Mouse (Mus musculus): ENCODE measurements at regions not wholly inside any gene's neighbourhood (a gene's known extent, or its start where the extent isn't known, plus 50 kb on each side); places are given as distances from the start of the nearest gene placed in this dataset.

GRCm38 (mm10) chr9:82484341-82484740 is 345.0 kb upstream of the Irak1bp1 start:
- H3K36me3 ChIP-seq (replicated peaks): no peaks in the 10 kb centered on the region
- 81% methylated on average over 1 of the region's 1 CpGs for WGBS
- H3K4me3 ChIP-seq: no peak overlapping the region
- no peaks in the 10 kb centered on the region for H3K27me3 ChIP-seq (ENCODE audit: poor library complexity, severe bottlenecking)
- DNase-seq (ENCODE audit: extremely low spot score, low spot score): no peak
- H3K4me1 ChIP-seq: no peaks in the 10 kb centered on the region
- no peaks in the 10 kb centered on the region for H3K9me3 ChIP-seq
- no peak overlapping the region for H3K27ac ChIP-seq

DNA sequence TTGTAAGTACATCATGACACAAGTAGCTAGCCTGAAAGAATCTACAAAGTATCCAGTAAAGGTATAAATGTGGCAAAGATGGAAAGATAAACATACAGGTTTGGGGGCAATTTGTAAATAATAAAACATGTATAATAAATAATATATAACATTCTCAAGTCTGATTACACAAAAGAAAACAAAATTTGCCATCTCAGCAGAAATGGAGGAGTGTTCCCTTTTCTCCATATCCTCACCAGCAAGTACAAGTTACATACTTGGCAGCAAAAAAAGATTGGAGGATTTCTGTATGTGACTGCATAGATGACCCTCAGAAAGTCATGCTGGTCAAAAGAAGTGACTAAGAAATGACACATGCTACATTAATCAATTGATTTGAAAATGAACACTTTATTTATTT is 335.9 kb upstream of the Irak1bp1 start:
- Histone ChIP-seq H3K27me3 (ENCODE audit: poor library complexity, severe bottlenecking) (no peaks in the 10 kb centered on the region), H3K9me3 (no peaks in the 10 kb centered on the region), H3K36me3 (replicated peaks) (no peaks in the 10 kb centered on the region), H3K4me3 (no peak overlapping the region), H3K4me1 (no peaks in the 10 kb centered on the region), H3K27ac (no peak overlapping the region)
- no peak for DNase-seq (ENCODE audit: extremely low spot score, low spot score)

DNA sequence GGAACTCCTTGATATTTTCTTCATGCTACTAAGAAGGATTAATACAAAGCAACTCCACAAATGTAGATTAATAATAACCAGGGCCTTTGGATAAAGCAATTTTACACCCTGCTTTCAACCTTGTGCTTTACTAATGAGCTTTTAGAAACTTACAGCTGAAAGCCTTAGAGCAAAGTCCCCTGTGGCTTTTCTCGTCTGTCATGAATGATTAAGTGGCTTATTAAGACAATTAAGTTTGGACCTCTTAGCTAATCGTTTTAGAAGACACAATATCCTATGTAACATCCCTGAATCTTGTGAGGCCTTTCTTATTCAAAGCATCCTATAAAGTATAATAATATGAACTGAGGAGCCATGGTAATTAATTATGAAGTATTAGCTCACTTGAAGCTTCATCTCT is 319.3 kb upstream of the Irak1bp1 start:
- no peak for DNase-seq (ENCODE audit: extremely low spot score, low spot score)
- Histone ChIP-seq H3K4me3 (no peak overlapping the region), H3K27ac (no peak overlapping the region), H3K36me3 (replicated peaks) (no peaks in the 10 kb centered on the region), H3K4me1 (no peaks in the 10 kb centered on the region), H3K27me3 (ENCODE audit: poor library complexity, severe bottlenecking) (no peaks in the 10 kb centered on the region), H3K9me3 (no peaks in the 10 kb centered on the region)
- 40% methylated on average over 2 of the region's 2 CpGs for WGBS

- DNase-seq (ENCODE audit: extremely low spot score, low spot score): no peak
- 32% methylated on average over 1 of the region's 1 CpGs for WGBS
- no peaks in the 10 kb centered on the region for H3K27me3 ChIP-seq (ENCODE audit: poor library complexity, severe bottlenecking)
- H3K36me3 ChIP-seq (replicated peaks): no peaks in the 10 kb centered on the region
- H3K4me1 ChIP-seq: no peaks in the 10 kb centered on the region
- no peak overlapping the region for H3K27ac ChIP-seq
- H3K4me3 ChIP-seq: no peak overlapping the region
- H3K9me3 ChIP-seq: no peaks in the 10 kb centered on the region
Observed at GRCm38 (mm10) chr9:82518993-82519392, 310.3 kb upstream of the Irak1bp1 start.

DNA sequence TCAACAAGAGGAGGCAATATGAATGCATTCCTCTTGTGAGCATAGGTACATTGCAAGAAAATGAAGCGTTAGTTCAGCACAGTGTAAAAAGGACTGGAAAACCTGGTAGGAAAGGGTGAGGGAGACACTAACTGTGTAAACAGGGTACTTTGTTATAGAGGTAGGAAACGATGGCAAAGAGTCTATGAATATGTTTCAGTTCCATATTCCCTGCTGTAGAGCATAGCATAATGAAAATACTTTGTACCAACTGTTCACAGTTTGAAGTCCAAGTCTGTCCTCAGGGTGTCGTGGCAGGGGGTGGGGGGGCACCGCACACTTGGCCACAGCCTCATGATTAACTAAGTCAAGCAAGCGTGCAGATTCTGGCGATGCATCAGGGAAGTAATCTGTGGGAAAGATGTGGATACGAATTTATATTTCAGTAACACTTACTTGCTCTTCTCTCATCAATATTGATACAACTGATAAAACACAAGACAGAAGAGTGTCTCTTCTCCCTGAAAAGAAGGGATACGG is 301.4 kb upstream of the Irak1bp1 start:
- 85% methylated on average over 8 of the region's 8 CpGs for WGBS
- DNase-seq (ENCODE audit: extremely low spot score, low spot score): no peak
- no peak overlapping the region for H3K4me3 ChIP-seq
- no peaks in the 10 kb centered on the region for H3K27me3 ChIP-seq (ENCODE audit: poor library complexity, severe bottlenecking)
- H3K36me3 ChIP-seq (replicated peaks): no peaks in the 10 kb centered on the region
- no peaks in the 10 kb centered on the region for H3K9me3 ChIP-seq
- H3K27ac ChIP-seq: no peak overlapping the region
- H3K4me1 ChIP-seq: no peaks in the 10 kb centered on the region

DNA sequence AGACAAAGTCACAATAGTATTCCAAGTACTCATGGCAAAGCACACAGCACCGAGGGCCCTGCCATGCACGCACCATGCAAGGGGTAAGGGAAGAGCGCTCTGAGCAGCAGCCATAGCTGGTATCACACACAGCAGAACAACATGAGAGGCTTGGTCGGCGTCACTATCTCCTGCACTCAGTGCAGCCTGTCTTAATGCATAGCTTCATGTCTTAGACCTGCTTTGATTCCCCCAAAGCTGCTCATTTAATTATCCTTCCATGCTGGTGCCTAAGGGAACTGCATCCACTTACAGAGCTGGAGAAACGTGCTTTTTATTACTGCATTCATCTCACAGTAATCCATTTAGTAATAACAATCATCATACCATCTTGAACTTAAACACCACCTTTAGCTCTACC is 276.6 kb upstream of the Irak1bp1 start:
- Histone ChIP-seq H3K27me3 (ENCODE audit: poor library complexity, severe bottlenecking) (no peaks in the 10 kb centered on the region), H3K4me3 (no peak overlapping the region), H3K27ac (no peak overlapping the region), H3K36me3 (replicated peaks) (no peaks in the 10 kb centered on the region), H3K9me3 (no peaks in the 10 kb centered on the region), H3K4me1 (0 out of 2 replicates have a peak, but pooled peaks cover 6% of the 10 kb centered on the region)
- no peak for DNase-seq (ENCODE audit: extremely low spot score, low spot score)
- WGBS: 84% methylated on average over 6 of the region's 6 CpGs

DNA sequence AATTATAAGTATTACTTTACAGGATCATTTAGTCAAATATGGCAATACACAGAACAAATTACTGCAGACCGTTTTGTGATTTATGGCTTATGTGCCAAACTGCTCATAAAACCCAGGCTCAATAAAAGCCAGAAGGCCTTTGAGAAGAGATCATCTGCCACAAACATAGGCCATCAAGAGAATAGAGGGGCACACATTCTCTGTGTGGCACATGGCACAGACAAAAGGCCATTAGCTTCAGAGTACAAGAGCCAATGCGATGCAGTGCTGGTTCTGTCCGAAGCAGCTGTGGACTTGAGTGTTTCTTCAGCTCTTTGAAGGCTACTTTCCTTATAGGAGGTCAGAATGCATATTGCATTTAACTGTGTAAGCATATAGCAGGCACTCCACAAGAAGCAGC is 276.1 kb upstream of the Irak1bp1 start:
- H3K36me3 ChIP-seq (replicated peaks): no peaks in the 10 kb centered on the region
- no peak for DNase-seq (ENCODE audit: extremely low spot score, low spot score)
- H3K4me1 ChIP-seq: 0 out of 2 replicates have a peak, but pooled peaks cover 1% of the 10 kb centered on the region
- no peaks in the 10 kb centered on the region for H3K27me3 ChIP-seq (ENCODE audit: poor library complexity, severe bottlenecking)
- no peak overlapping the region for H3K4me3 ChIP-seq
- WGBS: 85% methylated on average over 3 of the region's 3 CpGs
- no peaks in the 10 kb centered on the region for H3K9me3 ChIP-seq
- H3K27ac ChIP-seq: no peak overlapping the region

- WGBS: 87% methylated on average over 1 of the region's 1 CpGs
- Histone ChIP-seq H3K27me3 (ENCODE audit: poor library complexity, severe bottlenecking) (no peaks in the 10 kb centered on the region), H3K27ac (no peak overlapping the region), H3K9me3 (no peaks in the 10 kb centered on the region), H3K36me3 (replicated peaks) (no peaks in the 10 kb centered on the region), H3K4me3 (no peak overlapping the region), H3K4me1 (no peaks in the 10 kb centered on the region)
- DNase-seq (ENCODE audit: extremely low spot score, low spot score): no peak
Observed at GRCm38 (mm10) chr9:82562551-82563465, 266.5 kb upstream of the Irak1bp1 start.

DNA sequence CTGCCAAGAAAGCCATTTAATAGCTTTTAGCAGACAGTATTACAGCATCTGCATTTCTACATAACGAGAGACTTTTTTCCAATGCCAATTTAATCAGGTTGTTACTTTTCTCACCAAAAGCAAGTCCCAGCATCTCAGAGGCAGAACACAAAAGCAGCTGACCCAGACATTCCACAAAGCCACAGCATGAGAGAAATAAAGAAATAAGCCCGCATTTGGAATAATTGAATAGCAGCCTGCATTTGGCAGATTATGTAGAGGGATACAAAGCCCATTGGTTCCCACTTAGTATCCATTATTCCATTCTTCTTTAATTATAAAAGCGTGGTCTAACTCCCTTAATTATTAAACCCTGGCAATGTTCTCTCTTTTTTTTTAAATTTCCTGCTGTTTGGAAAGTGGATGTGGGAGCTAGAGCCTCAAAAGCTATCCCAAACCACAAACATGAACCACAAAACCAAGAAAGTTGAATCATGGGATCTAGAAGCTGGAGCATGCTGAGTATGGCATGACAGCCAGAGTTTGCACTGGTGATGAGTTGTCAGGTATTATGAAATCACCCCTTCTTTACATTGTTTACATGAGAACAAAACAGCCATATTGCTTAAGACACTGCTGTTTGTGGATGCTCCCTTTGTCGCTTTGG is 247.8 kb upstream of the Irak1bp1 start:
- H3K27me3 ChIP-seq (ENCODE audit: poor library complexity, severe bottlenecking): no peaks in the 10 kb centered on the region
- no peaks in the 10 kb centered on the region for H3K9me3 ChIP-seq
- WGBS: 56% methylated on average over 4 of the region's 4 CpGs

GRCm38 (mm10) chr9:82609111-82609510 is 220.2 kb upstream of the Irak1bp1 start:
- H3K36me3 ChIP-seq (replicated peaks): no peaks in the 10 kb centered on the region
- 73% methylated on average over 11 of the region's 11 CpGs for WGBS

More for the DNA sequence above, 247.8 kb upstream of the Irak1bp1 start:
- peaks cover 10% of the 10 kb centered on the region for H3K4me1 ChIP-seq
- H3K27ac ChIP-seq: no peak overlapping the region
- no peak for DNase-seq (ENCODE audit: extremely low spot score, low spot score)
- no peak overlapping the region for H3K4me3 ChIP-seq
- no peaks in the 10 kb centered on the region for H3K36me3 ChIP-seq (replicated peaks)

DNA sequence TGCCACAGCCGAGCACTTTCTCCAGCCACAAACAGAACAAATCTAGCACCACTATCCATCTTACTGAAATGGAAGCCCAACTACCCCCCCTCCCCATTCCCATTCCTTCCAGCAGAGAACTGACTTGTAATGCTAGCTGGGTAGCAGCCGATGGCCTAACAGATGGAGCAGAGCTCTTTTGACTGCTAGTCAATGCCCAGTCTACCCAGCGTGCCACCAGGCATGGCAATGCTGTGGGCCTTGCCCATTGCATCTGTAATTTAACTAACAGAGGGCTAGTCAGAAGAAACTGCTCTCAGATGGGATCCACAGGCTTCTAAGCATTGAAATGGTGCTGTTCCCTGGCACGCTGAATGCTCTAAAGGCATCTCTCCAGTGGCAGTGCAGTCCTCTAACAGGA is 219.4 kb upstream of the Irak1bp1 start:
- H3K4me1 ChIP-seq: no peaks in the 10 kb centered on the region
- no peak for DNase-seq (ENCODE audit: extremely low spot score, low spot score)
- H3K9me3 ChIP-seq: no peaks in the 10 kb centered on the region
- WGBS: 92% methylated on average over 4 of the region's 4 CpGs
- no peaks in the 10 kb centered on the region for H3K27me3 ChIP-seq (ENCODE audit: poor library complexity, severe bottlenecking)
- H3K4me3 ChIP-seq: no peak overlapping the region
- no peak overlapping the region for H3K27ac ChIP-seq
- no peaks in the 10 kb centered on the region for H3K36me3 ChIP-seq (replicated peaks)

More at GRCm38 (mm10) chr9:82609111-82609510, 220.2 kb upstream of the Irak1bp1 start:
- no peak for DNase-seq (ENCODE audit: extremely low spot score, low spot score)
- Histone ChIP-seq H3K27me3 (ENCODE audit: poor library complexity, severe bottlenecking) (no peaks in the 10 kb centered on the region), H3K27ac (no peak overlapping the region), H3K4me1 (no peaks in the 10 kb centered on the region), H3K9me3 (no peaks in the 10 kb centered on the region), H3K4me3 (no peak overlapping the region)

DNA sequence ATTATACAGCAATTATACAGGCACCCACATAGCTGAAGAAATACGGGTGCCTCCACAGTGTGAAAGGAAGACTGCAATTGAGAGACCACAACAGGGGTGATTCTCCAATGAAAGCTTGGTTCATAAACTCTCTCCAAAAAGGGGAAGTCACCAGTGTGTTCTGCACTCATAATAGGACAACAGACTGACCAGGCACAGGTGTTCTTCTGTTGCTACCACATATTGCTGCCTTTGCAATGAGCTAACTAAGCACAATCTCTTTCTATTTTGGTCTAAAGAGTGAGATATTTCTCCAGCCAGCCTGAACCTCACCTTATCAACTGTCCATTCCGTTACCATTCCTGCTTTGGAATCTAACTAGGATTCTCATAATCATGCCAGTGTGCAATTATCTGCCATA is 216.8 kb upstream of the Irak1bp1 start:
- Histone ChIP-seq H3K36me3 (replicated peaks) (no peaks in the 10 kb centered on the region), H3K27ac (no peak overlapping the region)
- 88% methylated on average over 2 of the region's 2 CpGs for whole genome bisulfite sequencing

GRCm38 (mm10) chr9:82632411-82632810 is 196.9 kb upstream of the Irak1bp1 start:
- DNase-seq (ENCODE audit: extremely low spot score, low spot score): no peak
- no peaks in the 10 kb centered on the region for H3K27me3 ChIP-seq (ENCODE audit: poor library complexity, severe bottlenecking)
- H3K4me1 ChIP-seq: no peaks in the 10 kb centered on the region
- H3K27ac ChIP-seq: no peak overlapping the region
- H3K36me3 ChIP-seq (replicated peaks): no peaks in the 10 kb centered on the region
- no peak overlapping the region for H3K4me3 ChIP-seq
- H3K9me3 ChIP-seq: no peaks in the 10 kb centered on the region
- WGBS: 87% methylated on average over 3 of the region's 3 CpGs

More for the DNA sequence above, 216.8 kb upstream of the Irak1bp1 start:
- no peak for DNase-seq (ENCODE audit: extremely low spot score, low spot score)
- H3K4me1 ChIP-seq: no peaks in the 10 kb centered on the region
- H3K4me3 ChIP-seq: no peak overlapping the region
- no peaks in the 10 kb centered on the region for H3K27me3 ChIP-seq (ENCODE audit: poor library complexity, severe bottlenecking)
- H3K9me3 ChIP-seq: no peaks in the 10 kb centered on the region

All from forebrain, embryonic 10.5 days (tissue).